Mouse (Mus musculus) intestine, embryonic 14.5 days (tissue): ENCODE measurements around the gene Nsd1. TPM values are rescaled to one million over a fixed set of nuclear protein-coding genes. Genes with fewer than 3 reads are reported as not detected.

Experiments used
- ATAC-seq: fragments of 200-750 bp; cut with Nextera tagmentation; replicated peaks from 2 replicates; pipeline ENCODE4 v1.8.0; 2017; ENCODE audit warnings: low read depth, moderate number of reproducible peaks, moderate TSS enrichment, moderate library complexity; ENCODE audit not compliant: low FRiP score, low TSS enrichment
- DNase-seq: peaks from one replicate; pipeline ENCODE4 v3.0.0-alpha.2; 2018; ENCODE audit warnings: low spot score
- H3K27ac ChIP-seq: fragments of 300-500 bp; sonication (generic); 2 replicates; pipeline ENCODE4 v1.5.1; 2014; ENCODE audit warnings: low read depth, mild to moderate bottlenecking, control low read depth
- H3K27me3 ChIP-seq: fragments of 300-500 bp; sonication (generic); replicated peaks from 2 replicates; pipeline ENCODE4 v1.6.1; 2014; ENCODE audit warnings: low read length, control low read depth; ENCODE audit not compliant: control insufficient read depth, insufficient read depth
- H3K36me3 ChIP-seq: fragments of 300-500 bp; sonication (generic); 2 replicates; pipeline ENCODE4 v1.6.1; 2014; ENCODE audit warnings: low read length, control low read depth; ENCODE audit not compliant: control insufficient read depth, insufficient read depth
- H3K4me1 ChIP-seq: fragments of 300-500 bp; sonication (generic); replicated peaks from 2 replicates; pipeline ENCODE4 v1.6.1; 2014; ENCODE audit warnings: low read length, control low read depth, mixed read lengths; ENCODE audit not compliant: control insufficient read depth, insufficient read depth
- H3K4me2 ChIP-seq: fragments of 300-500 bp; sonication (generic); 2 replicates; pipeline ENCODE4 v1.6.1; 2014; ENCODE audit warnings: low read length
- H3K4me3 ChIP-seq: fragments of 300-500 bp; sonication (generic); 2 replicates; pipeline ENCODE4 v1.5.1; 2014; ENCODE audit warnings: low read depth, low read length, control low read depth, mixed read lengths
- H3K9ac ChIP-seq: fragments of 300-500 bp; sonication (generic); 2 replicates; pipeline ENCODE4 v1.6.1; 2014; ENCODE audit warnings: mild to moderate bottlenecking, low read length
- H3K9me3 ChIP-seq: fragments of 300-500 bp; sonication (generic); 2 replicates; pipeline ENCODE4 v1.6.1; 2016; ENCODE audit warnings: low read length, control low read depth; ENCODE audit not compliant: control insufficient read depth
- WGBS: fragments of 180-500 bp; shearing (Covaris S2); extraction: QIAGEN DNeasy Blood & Tissue Kit; methylation state at CpG from one replicate; pipeline ENCODE4 v1.1.7; 2014; 5-methylcytosine and 5-hydroxymethylcytosine counted together
- polyA plus RNA-seq: library from polyadenylated mRNA; unstranded; fragments of >200 nt; fragmentation: Nextera tagmentation; extraction: Ambion mirVana; gene quantifications from 2 replicates; pipeline ENCODE4 v1.2.1, GENCODE M21; 2014

Gene Nsd1
- polyA plus RNA-seq, result 67.5 and 69.3 TPM in 2 replicates

DNA sequence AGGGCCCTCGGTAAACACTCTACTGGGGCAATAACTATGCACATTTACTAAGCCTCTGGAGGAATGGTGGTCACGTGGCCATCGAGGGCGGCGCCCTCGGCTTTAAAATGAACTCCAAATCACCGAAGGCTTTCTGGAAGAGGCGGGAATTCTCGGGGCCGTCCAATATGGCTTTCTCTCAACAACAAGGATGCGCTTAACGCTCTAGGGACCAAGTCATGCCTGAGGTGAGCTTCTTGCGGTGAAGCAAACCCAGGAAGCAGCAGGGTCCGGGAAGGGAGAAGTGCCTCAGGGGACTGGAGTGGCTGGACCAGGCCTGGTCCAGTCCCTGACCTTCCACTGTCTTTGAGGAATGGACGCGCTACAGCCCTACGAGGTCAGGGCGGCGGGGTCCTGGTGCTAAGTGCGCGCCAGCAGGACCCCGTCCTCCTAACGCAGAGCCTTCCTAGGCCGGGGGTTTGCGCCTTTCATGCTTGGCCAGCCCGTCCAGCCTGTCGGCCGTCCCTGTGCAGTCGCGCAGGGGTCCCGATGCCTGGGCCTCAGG, at the start of gene Nsd1:
Gene Nsd1 (plus strand): TSS at position 134 of the 544 bp plus-strand sequence.
- Histone ChIP-seq H3K9me3 (no peaks in the 10 kb centered on the region), H3K27ac (peak within 1 kb of the TSS; percentile 99), H3K36me3 (peaks cover 15% of the 10 kb centered on the region), H3K9ac (peak within 1 kb of the TSS; percentile 89), H3K27me3 (no peaks in the 10 kb centered on the region), H3K4me3 (peak within 1 kb of the TSS; percentile 91), H3K4me2 (peak within 1 kb of the TSS; percentile 98), H3K4me1 (peaks cover 27% of the 10 kb centered on the region)
- ATAC-seq (no peak), DNase-seq (no peak)
- 36% methylated on average over 31 of the region's 31 CpGs for WGBS

DNA sequence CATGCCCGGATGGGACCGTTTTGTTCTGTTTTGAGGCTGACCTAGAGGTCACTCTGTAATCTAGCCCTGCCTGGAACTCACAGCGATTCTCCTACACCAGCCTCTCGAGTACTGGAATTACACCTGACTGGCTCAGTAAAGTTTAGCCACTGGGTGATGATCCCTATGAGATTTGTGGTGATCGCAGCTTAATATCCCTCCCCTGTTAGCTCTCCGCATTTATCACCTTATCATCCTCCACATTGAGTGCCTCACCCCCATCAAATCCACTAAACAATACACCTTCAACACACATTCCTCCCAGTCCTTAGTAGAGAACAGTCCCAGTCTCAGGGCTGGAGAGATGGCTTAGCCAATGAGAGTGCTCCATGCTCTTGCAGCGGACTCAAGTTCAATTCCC, 47.2 kb upstream of the Nsd1 start:
- DNase-seq (no peak), ATAC-seq (no peak)
- Histone ChIP-seq H3K4me2 (no peak overlapping the region), H3K9me3 (no peaks in the 10 kb centered on the region), H3K9ac (no peak overlapping the region), H3K36me3 (0 out of 2 replicates have a peak, but pooled peaks cover 3% of the 10 kb centered on the region), H3K4me3 (no peak overlapping the region), H3K27me3 (no peaks in the 10 kb centered on the region), H3K4me1 (no peaks in the 10 kb centered on the region), H3K27ac (no peak overlapping the region)
- WGBS, result 62% methylated on average over 7 of the region's 7 CpGs

DNA sequence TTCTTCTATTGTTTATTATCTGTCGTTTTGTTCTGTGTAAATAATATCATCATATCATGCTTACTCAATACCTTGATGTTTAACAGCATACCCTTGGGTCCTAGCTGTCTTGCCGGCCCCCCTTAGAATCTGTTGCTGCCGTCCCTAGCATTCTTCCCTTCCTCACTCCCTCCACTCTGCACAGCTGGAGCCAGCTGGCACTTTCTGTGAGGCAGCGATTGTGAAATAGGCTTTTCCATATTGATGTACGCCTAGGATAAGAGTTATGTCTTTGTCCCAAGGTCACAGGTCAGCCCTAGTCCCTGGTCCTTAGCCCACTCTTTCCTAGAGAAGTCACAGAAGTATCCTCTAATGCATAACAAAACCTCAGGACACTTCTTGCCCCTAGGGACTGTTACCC, 46.0 kb upstream of the Nsd1 start:
- Histone ChIP-seq H3K27me3 (no peaks in the 10 kb centered on the region), H3K27ac (no peak overlapping the region), H3K9me3 (no peaks in the 10 kb centered on the region), H3K4me1 (no peaks in the 10 kb centered on the region), H3K4me3 (no peak overlapping the region), H3K36me3 (0 out of 2 replicates have a peak, but pooled peaks cover 3% of the 10 kb centered on the region), H3K9ac (no peak overlapping the region), H3K4me2 (no peak overlapping the region)
- DNase-seq (peak; percentile 69), ATAC-seq (no peak)
- 36% methylated on average over 5 of the region's 5 CpGs for WGBS

GRCm38 (mm10) chr13:55165831-55166339, 43.7 kb upstream of the Nsd1 start:
- no peaks in the 10 kb centered on the region; the same call in 1 of the 2 replicates for H3K4me1 ChIP-seq
- ATAC-seq (no peak), DNase-seq (no peak)
- no peak overlapping the region for H3K27ac ChIP-seq
- WGBS, result 91% methylated on average over 16 of the region's 16 CpGs
- 0 out of 2 replicates have a peak, but pooled peaks cover 2% of the 10 kb centered on the region for H3K9me3 ChIP-seq
- no peak overlapping the region for H3K4me2 ChIP-seq
- H3K36me3 ChIP-seq, result 0 out of 2 replicates have a peak, but pooled peaks cover 3% of the 10 kb centered on the region
- H3K27me3 ChIP-seq, result no peaks in the 10 kb centered on the region
- H3K9ac ChIP-seq, result no peak overlapping the region
- H3K4me3 ChIP-seq, result no peak overlapping the region

- H3K4me2 ChIP-seq, result no peak overlapping the region
- H3K36me3 ChIP-seq, result 0 out of 2 replicates have a peak, but pooled peaks cover 3% of the 10 kb centered on the region
- H3K9ac ChIP-seq, result no peak overlapping the region
- H3K4me3 ChIP-seq, result no peak overlapping the region
- WGBS, result 88% methylated on average over 32 of the region's 32 CpGs
- no peak for DNase-seq
- H3K27me3 ChIP-seq, result no peaks in the 10 kb centered on the region
- 0 out of 2 replicates have a peak, but pooled peaks cover 2% of the 10 kb centered on the region for H3K9me3 ChIP-seq
- no peak for ATAC-seq
- H3K4me1 ChIP-seq, result peaks cover 10% of the 10 kb centered on the region
- no peak overlapping the region for H3K27ac ChIP-seq
These were observed 42.5 kb upstream of the Nsd1 start for GRCm38 (mm10) chr13:55166806-55167725.

GRCm38 (mm10) chr13:55167798-55168197, 41.8 kb upstream of the Nsd1 start:
- H3K4me1 ChIP-seq, result peaks cover 15% of the 10 kb centered on the region
- no peaks in the 10 kb centered on the region for H3K27me3 ChIP-seq
- no peak overlapping the region for H3K4me3 ChIP-seq
- DNase-seq, result no peak
- H3K4me2 ChIP-seq, result no peak overlapping the region
- no peak overlapping the region for H3K9ac ChIP-seq
- 0 out of 2 replicates have a peak, but pooled peaks cover 2% of the 10 kb centered on the region for H3K9me3 ChIP-seq
- no peak overlapping the region for H3K27ac ChIP-seq
- 0 out of 2 replicates have a peak, but pooled peaks cover 3% of the 10 kb centered on the region for H3K36me3 ChIP-seq
- no peak for ATAC-seq
- 79% methylated on average over 11 of the region's 11 CpGs for WGBS

- Histone ChIP-seq H3K27ac (0 out of 2 replicates have a peak overlapping the region, but pooled peaks have one; percentile 25), H3K4me3 (no peak overlapping the region), H3K9ac (no peak overlapping the region), H3K4me2 (no peak overlapping the region), H3K4me1 (peaks cover 15% of the 10 kb centered on the region), H3K36me3 (0 out of 2 replicates have a peak, but pooled peaks cover 3% of the 10 kb centered on the region), H3K27me3 (no peaks in the 10 kb centered on the region), H3K9me3 (0 out of 2 replicates have a peak, but pooled peaks cover 2% of the 10 kb centered on the region)
- WGBS, result 91% methylated on average over 5 of the region's 5 CpGs
- DNase-seq (no peak), ATAC-seq (no peak)
These were observed 41.3 kb upstream of the Nsd1 start for GRCm38 (mm10) chr13:55168255-55168654.

DNA sequence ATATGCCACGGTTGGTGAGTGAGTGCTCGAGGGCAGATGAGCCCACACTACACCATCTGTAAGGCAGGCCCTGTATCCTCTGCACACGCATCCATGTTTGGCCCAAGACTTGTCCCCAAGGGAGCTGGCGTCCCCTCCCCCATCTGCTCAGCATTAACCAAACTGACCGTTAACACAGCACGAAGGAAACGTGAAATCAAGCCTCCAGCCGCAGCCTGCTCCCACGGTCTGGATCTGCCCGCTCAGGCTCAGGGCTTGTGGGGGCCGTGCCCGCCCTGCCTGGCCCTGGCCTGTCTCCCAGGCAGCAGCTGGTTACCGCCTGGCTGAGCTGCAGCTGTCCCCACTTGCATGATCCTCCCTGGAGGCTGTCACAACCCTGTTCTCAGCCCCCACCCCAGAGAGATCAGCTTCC, 40.6 kb upstream of the Nsd1 start:
- H3K27ac ChIP-seq, result peak overlapping the region; percentile 25; the same call in 1 of the 2 replicates
- H3K9me3 ChIP-seq, result 0 out of 2 replicates have a peak, but pooled peaks cover 2% of the 10 kb centered on the region
- H3K27me3 ChIP-seq, result no peaks in the 10 kb centered on the region
- WGBS, result 61% methylated on average over 13 of the region's 13 CpGs
- H3K4me2 ChIP-seq, result no peak overlapping the region
- DNase-seq (no peak), ATAC-seq (peak; percentile 34; the same call in 1 of the 2 replicates)
- no peak overlapping the region for H3K4me3 ChIP-seq
- H3K9ac ChIP-seq, result no peak overlapping the region
- H3K4me1 ChIP-seq, result peaks cover 15% of the 10 kb centered on the region
- H3K36me3 ChIP-seq, result 0 out of 2 replicates have a peak, but pooled peaks cover 3% of the 10 kb centered on the region
